Mouse (Mus musculus): ENCODE results near the gene Prkar2b. TPM values are rescaled to one million over a fixed set of nuclear protein-coding genes. Genes with fewer than 3 reads are reported as not detected.
A peak's percentile ranks its signal among the peaks of the same experiment; 100 is the strongest.

Prkar2b gene
- polyA plus RNA-seq, 1 experiment from 2014 or later = 29.6 TPM

DNA sequence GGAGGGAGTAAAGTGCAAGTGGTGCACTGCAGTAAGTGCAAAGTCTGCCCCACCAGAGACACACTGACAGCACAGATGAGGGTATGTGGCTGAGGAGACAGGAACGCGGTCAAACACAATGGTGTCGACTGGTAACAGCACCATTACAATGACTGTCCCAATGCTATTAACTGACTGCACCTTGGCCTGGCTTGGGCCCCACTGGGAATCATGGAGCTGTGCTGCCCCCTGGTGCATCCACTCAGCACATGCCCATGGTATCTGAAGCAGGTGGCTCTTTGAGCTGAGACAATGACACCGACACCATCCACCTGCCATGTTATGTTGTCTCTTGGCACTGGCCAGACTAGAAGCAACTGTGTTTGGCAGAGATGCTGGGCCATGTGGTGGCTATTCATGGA, 134.4 kb downstream of the Prkar2b start:
- no peaks in the 10 kb centered on the region for H3K9me3 ChIP-seq
- no peaks in the 10 kb centered on the region for H3K4me1 ChIP-seq
- 0 out of 2 replicates have a peak, but pooled peaks have one; percentile 31 for ATAC-seq (ENCODE audit: insufficient read depth, low FRiP score, low read depth)
- peaks cover 39% of the 10 kb centered on the region for H3K36me3 ChIP-seq
- H3K27me3 ChIP-seq (replicated peaks) = no peaks in the 10 kb centered on the region
- H3K4me2 ChIP-seq = no peak overlapping the region
- H3K9ac ChIP-seq = no peak overlapping the region
- no peak overlapping the region for H3K27ac ChIP-seq
- 66% methylated on average over 4 of the region's 4 CpGs for WGBS
- no peak overlapping the region for H3K4me3 ChIP-seq (replicated peaks)

DNA sequence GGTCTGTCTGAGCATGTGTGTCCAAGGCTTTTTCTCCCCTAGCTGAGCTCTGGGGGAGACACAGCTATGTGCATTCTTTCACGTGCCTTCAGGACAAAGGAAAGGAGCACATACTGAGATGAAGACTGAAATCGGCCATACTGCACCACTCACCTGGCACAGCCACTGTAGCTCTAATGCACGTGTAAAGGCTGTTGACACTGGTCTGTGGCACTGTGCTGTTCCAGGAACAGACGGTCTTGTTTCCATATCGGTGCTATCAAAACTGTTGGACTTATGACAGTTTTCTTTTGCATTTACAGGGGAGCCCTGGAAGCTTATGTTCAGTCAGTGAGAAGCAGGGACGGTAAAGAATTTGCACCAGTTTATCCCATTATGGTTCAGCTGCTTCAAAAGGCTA, 135.8 kb downstream of the Prkar2b start:
- no peaks in the 10 kb centered on the region for H3K9me3 ChIP-seq
- H3K4me1 ChIP-seq = no peaks in the 10 kb centered on the region
- WGBS = 83% methylated on average over 6 of the region's 6 CpGs
- no peak overlapping the region for H3K9ac ChIP-seq
- peaks cover 30% of the 10 kb centered on the region for H3K36me3 ChIP-seq
- no peak overlapping the region for H3K4me2 ChIP-seq
- H3K27ac ChIP-seq = no peak overlapping the region
- H3K27me3 ChIP-seq (replicated peaks) = no peaks in the 10 kb centered on the region
- no peak for ATAC-seq (ENCODE audit: insufficient read depth, low FRiP score, low read depth)
- H3K4me3 ChIP-seq (replicated peaks) = no peak overlapping the region

GRCm38 (mm10) chr12:31924135-31924534, 137.0 kb downstream of the Prkar2b start:
- WGBS = 73% methylated on average over 3 of the region's 3 CpGs
- no peaks in the 10 kb centered on the region for H3K4me1 ChIP-seq
- H3K4me3 ChIP-seq (replicated peaks) = no peak overlapping the region
- no peaks in the 10 kb centered on the region for H3K27me3 ChIP-seq (replicated peaks)
- no peak overlapping the region for H3K4me2 ChIP-seq
- no peak for ATAC-seq (ENCODE audit: insufficient read depth, low FRiP score, low read depth)
- peaks cover 28% of the 10 kb centered on the region for H3K36me3 ChIP-seq
- H3K9me3 ChIP-seq = no peaks in the 10 kb centered on the region
- no peak overlapping the region for H3K9ac ChIP-seq
- H3K27ac ChIP-seq = no peak overlapping the region

GRCm38 (mm10) chr12:31920464-31921405, 140.4 kb downstream of the Prkar2b start:
- peaks cover 14% of the 10 kb centered on the region for H3K36me3 ChIP-seq
- H3K27ac ChIP-seq = no peak overlapping the region
- 80% methylated on average over 18 of the region's 18 CpGs for WGBS
- H3K9me3 ChIP-seq = no peaks in the 10 kb centered on the region
- no peak overlapping the region for H3K4me3 ChIP-seq (replicated peaks)
- H3K9ac ChIP-seq = no peak overlapping the region
- no peak overlapping the region for H3K4me2 ChIP-seq
- H3K4me1 ChIP-seq = no peaks in the 10 kb centered on the region
- ATAC-seq (ENCODE audit: insufficient read depth, low FRiP score, low read depth) = no peak
- H3K27me3 ChIP-seq (replicated peaks) = no peaks in the 10 kb centered on the region

DNA sequence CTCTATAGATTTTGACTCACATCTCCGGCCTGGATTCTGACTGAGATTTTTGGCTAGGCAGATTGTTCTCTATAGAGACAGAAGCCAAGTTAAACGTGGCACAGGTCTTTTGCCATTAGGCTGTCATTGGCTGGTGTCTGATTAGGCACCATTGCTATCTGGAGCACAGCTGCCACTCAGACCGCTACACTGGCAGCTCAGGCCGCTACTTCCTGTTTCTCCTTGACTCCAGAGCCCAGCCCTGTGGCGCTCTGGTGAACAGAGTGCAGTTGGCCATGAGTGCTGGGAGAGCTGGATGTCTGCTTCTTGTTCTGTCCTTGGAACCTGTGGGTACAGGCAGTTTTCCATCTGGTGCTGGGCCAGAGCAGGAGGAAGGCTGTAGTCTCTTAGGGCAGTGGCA, 143.9 kb downstream of the Prkar2b start:
- 80% methylated on average over 5 of the region's 5 CpGs for WGBS
- Histone ChIP-seq H3K36me3 (no peaks in the 10 kb centered on the region), H3K4me3 (replicated peaks) (no peak overlapping the region), H3K27ac (no peak overlapping the region), H3K9me3 (no peaks in the 10 kb centered on the region), H3K4me1 (no peaks in the 10 kb centered on the region), H3K9ac (no peak overlapping the region), H3K4me2 (no peak overlapping the region), H3K27me3 (replicated peaks) (no peaks in the 10 kb centered on the region)
- ATAC-seq (ENCODE audit: insufficient read depth, low FRiP score, low read depth) = no peak

DNA sequence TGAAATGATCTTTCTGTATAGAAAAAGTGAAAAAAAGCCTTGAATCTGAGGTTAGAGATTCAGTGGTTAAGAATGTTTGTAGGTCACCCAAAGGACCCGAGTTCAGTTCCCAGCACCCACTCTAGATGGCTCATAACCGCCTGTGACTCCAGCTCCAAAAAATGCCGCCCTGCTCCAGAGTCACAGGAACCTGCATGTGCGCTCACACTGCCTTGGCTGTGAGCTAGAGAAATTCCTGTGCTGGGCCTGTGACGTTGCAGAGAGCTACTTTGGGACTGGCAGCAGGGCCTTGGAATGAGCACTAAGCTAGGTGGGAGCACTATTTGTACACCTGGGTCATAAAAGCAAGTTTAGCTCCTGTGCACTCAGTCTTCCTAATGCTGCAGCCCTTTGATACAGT, 144.4 kb downstream of the Prkar2b start:
- H3K4me3 ChIP-seq (replicated peaks) = no peak overlapping the region
- H3K4me2 ChIP-seq = no peak overlapping the region
- 93% methylated on average over 5 of the region's 5 CpGs for WGBS
- no peaks in the 10 kb centered on the region for H3K36me3 ChIP-seq
- no peak overlapping the region for H3K9ac ChIP-seq
- ATAC-seq (ENCODE audit: insufficient read depth, low FRiP score, low read depth) = no peak
- H3K4me1 ChIP-seq = no peaks in the 10 kb centered on the region
- H3K27ac ChIP-seq = no peak overlapping the region
- H3K9me3 ChIP-seq = no peaks in the 10 kb centered on the region
- H3K27me3 ChIP-seq (replicated peaks) = no peaks in the 10 kb centered on the region

- H3K4me2 ChIP-seq = no peak overlapping the region
- no peak overlapping the region for H3K4me3 ChIP-seq (replicated peaks)
- no peaks in the 10 kb centered on the region for H3K9me3 ChIP-seq
- H3K36me3 ChIP-seq = no peaks in the 10 kb centered on the region
- ATAC-seq (ENCODE audit: insufficient read depth, low FRiP score, low read depth) = no peak
- WGBS = 51% methylated on average over 4 of the region's 4 CpGs
- H3K27ac ChIP-seq = no peak overlapping the region
- no peaks in the 10 kb centered on the region for H3K27me3 ChIP-seq (replicated peaks)
- no peak overlapping the region for H3K9ac ChIP-seq
- no peaks in the 10 kb centered on the region for H3K4me1 ChIP-seq
Observed at GRCm38 (mm10) chr12:31913614-31914013, 147.5 kb downstream of the Prkar2b start.

- H3K9me3 ChIP-seq = no peaks in the 10 kb centered on the region
- H3K27me3 ChIP-seq (replicated peaks) = no peaks in the 10 kb centered on the region
- H3K4me1 ChIP-seq = no peaks in the 10 kb centered on the region
- no peak overlapping the region for H3K4me3 ChIP-seq (replicated peaks)
- H3K4me2 ChIP-seq = no peak overlapping the region
- no peak overlapping the region for H3K9ac ChIP-seq
- no peaks in the 10 kb centered on the region for H3K36me3 ChIP-seq
- 83% methylated on average over 6 of the region's 6 CpGs for WGBS
- no peak for ATAC-seq (ENCODE audit: insufficient read depth, low FRiP score, low read depth)
- no peak overlapping the region for H3K27ac ChIP-seq
Observed at GRCm38 (mm10) chr12:31912966-31913551, 148.0 kb downstream of the Prkar2b start.

Other genes starting within 250 kb of the Prkar2b start
- gene Hbp1, start 110.8 kb downstream of the Prkar2b start, polyA plus RNA-seq (2015; fragmentation: Nextera tagmentation; extraction: Ambion mirVana) = 97.8 and 99.6 TPM in 2 replicates
- gene Pik3cg, start 147.4 kb upstream of the Prkar2b start, polyA plus RNA-seq (2015; fragmentation: Nextera tagmentation; extraction: Ambion mirVana) = 2.6 and 2.9 TPM in 2 replicates

Data from stomach, embryonic 15.5 days (tissue).